Mouse (Mus musculus) heart, postnatal 0 days (tissue): ENCODE data around the gene Txndc9.

Source experiments
- CTCF ChIP-seq: IDR thresholded peaks from 2 replicates; pipeline ENCODE4 v1.5.1; 2016; ENCODE audit warnings: antibody characterized with exemption, control low read depth, low read depth
- EP300 ChIP-seq: IDR thresholded peaks from 2 replicates; pipeline ENCODE4 v1.6.1; 2016; ENCODE audit warnings: antibody characterized with exemption, low read depth

GRCm38 (mm10) chr1:37968746-37969145, 28.9 kb downstream of the Txndc9 start:
- TF ChIP-seq CTCF (no peak), EP300 (no peak)
